Mouse (Mus musculus) heart, postnatal 0 days (tissue): ENCODE measurements around the gene Haus7.
A peak's percentile ranks its signal among the peaks of the same experiment; 100 is the strongest.

Source experiments
- CTCF ChIP-seq: IDR thresholded peaks from 2 replicates; pipeline ENCODE4 v1.5.1; 2016; ENCODE audit warnings: antibody characterized with exemption, control low read depth, low read depth
- EP300 ChIP-seq: IDR thresholded peaks from 2 replicates; pipeline ENCODE4 v1.6.1; 2016; ENCODE audit warnings: antibody characterized with exemption, low read depth

- TF ChIP-seq CTCF (peak; percentile 32), EP300 (no peak)
Measured at GRCm38 (mm10) chrX:73430036-73430435, 28.8 kb downstream of the Haus7 start.
